Mouse (Mus musculus) hindbrain, embryonic 14.5 days (tissue): Measurements from ENCODE around the gene Prr36. TPM values are rescaled to one million over a fixed set of nuclear protein-coding genes. Genes with fewer than 3 reads are reported as not detected.

ENCODE experiments used
- ATAC-seq: fragments of 200-750 bp; cut with Nextera tagmentation; 2 replicates; pipeline ENCODE4 v1.8.0; 2017; ENCODE audit warnings: moderate number of reproducible peaks, mild to moderate bottlenecking, moderate TSS enrichment, moderate library complexity; ENCODE audit not compliant: low FRiP score
- DNase-seq: peaks from one replicate; pipeline ENCODE4 v3.0.0-alpha.2; 2015; ENCODE audit warnings: low spot score
- H3K27ac ChIP-seq: fragments of 300-500 bp; sonication (generic); 2 replicates; pipeline ENCODE4 v1.5.1; 2014; ENCODE audit warnings: mild to moderate bottlenecking, moderate library complexity
- H3K27me3 ChIP-seq: fragments of 300-500 bp; sonication (generic); 2 replicates; pipeline ENCODE4 v1.6.1; 2014; ENCODE audit warnings: mild to moderate bottlenecking, low read length, mixed read lengths; ENCODE audit not compliant: control insufficient read depth, insufficient read depth
- H3K36me3 ChIP-seq: fragments of 300-500 bp; sonication (generic); replicated peaks from 2 replicates; pipeline ENCODE4 v1.6.1; 2014; ENCODE audit not compliant: control insufficient read depth, insufficient read depth
- H3K4me1 ChIP-seq: fragments of 300-500 bp; sonication (generic); replicated peaks from 2 replicates; pipeline ENCODE4 v1.6.1; 2014; ENCODE audit warnings: antibody characterized with exemption, low read length, mixed read lengths; ENCODE audit not compliant: control insufficient read depth, insufficient read depth
- H3K4me2 ChIP-seq: fragments of 300-500 bp; sonication (generic); replicated peaks from 2 replicates; pipeline ENCODE4 v1.6.1; 2014; ENCODE audit warnings: mild to moderate bottlenecking, moderate library complexity
- H3K4me3 ChIP-seq: fragments of 300-500 bp; sonication (generic); replicated peaks from 2 replicates; pipeline ENCODE4 v1.5.1; 2014; ENCODE audit warnings: mild to moderate bottlenecking, low read length
- H3K9ac ChIP-seq: fragments of 300-500 bp; sonication (generic); 2 replicates; pipeline ENCODE4 v1.6.1; 2014
- H3K9me3 ChIP-seq: fragments of 300-500 bp; sonication (generic); 2 replicates; pipeline ENCODE4 v1.6.1; 2016; ENCODE audit warnings: low read length; ENCODE audit not compliant: control insufficient read depth
- WGBS: fragments of 180-500 bp; shearing (Covaris S2); extraction: QIAGEN DNeasy Blood & Tissue Kit; methylation state at CpG from one replicate; pipeline ENCODE4 v1.1.7; 2014; 5-methylcytosine and 5-hydroxymethylcytosine counted together
- polyA plus RNA-seq: library from polyadenylated mRNA; unstranded; fragments of >200 nt; fragmentation: Nextera tagmentation; extraction: Ambion mirVana; gene quantifications from 2 replicates; pipeline ENCODE4 v1.2.1, GENCODE M21; 2014

Prr36 gene
- polyA plus RNA-seq, 1 experiment from 2014 or later: 58.8 TPM

DNA sequence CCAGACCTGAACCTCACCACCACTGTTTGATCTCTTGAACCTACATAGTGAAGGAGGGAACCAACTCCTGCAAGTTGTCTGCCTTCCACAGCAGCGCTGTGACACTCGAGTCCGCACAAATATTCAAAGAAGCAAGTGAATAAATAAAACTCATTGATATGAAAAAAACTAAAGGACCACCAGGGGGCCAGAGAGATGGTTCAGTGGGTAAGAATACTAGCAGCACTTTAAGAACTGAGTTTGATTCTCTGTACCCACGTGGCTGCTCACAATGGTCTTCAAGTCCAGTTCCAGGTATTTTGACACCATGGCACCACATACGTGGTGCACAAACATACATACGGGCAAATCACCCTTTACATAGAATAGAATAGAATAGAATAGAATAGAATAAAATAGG lies 6.2 kb downstream of the Prr36 start:
- no peak overlapping the region for H3K9ac ChIP-seq
- peaks cover 70% of the 10 kb centered on the region for H3K36me3 ChIP-seq
- no peak overlapping the region for H3K4me3 ChIP-seq
- H3K9me3 ChIP-seq: no peaks in the 10 kb centered on the region
- ATAC-seq (no peak), DNase-seq (no peak)
- 69% methylated on average over 6 of the region's 6 CpGs for WGBS
- no peak overlapping the region; the same call in 1 of the 2 replicates for H3K4me2 ChIP-seq
- H3K4me1 ChIP-seq: peaks cover 42% of the 10 kb centered on the region
- no peaks in the 10 kb centered on the region for H3K27me3 ChIP-seq
- H3K27ac ChIP-seq: no peak overlapping the region

DNA sequence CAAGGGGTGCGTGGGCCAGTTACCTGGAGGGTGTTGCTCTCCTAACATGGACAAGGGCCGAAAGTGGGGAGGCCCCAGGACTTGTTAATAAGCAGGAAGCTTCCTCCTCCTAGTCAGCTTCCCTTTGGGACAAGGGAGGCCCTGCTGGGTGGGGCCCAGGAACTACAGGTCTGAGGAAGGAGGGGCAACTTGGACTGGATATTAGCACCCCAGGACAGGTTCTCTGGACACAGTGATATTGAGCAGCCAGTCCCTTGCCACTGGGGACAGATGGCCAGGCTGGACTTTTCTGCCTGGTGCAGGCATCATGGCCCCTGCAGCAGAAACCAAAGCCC lies 10.3 kb downstream of the Prr36 start:
- H3K36me3 ChIP-seq: peaks cover 90% of the 10 kb centered on the region
- 0 out of 2 replicates have a peak overlapping the region, but pooled peaks have one; percentile 1 for H3K9ac ChIP-seq
- ATAC-seq: 0 out of 2 replicates have a peak, but pooled peaks have one; percentile 0

DNA sequence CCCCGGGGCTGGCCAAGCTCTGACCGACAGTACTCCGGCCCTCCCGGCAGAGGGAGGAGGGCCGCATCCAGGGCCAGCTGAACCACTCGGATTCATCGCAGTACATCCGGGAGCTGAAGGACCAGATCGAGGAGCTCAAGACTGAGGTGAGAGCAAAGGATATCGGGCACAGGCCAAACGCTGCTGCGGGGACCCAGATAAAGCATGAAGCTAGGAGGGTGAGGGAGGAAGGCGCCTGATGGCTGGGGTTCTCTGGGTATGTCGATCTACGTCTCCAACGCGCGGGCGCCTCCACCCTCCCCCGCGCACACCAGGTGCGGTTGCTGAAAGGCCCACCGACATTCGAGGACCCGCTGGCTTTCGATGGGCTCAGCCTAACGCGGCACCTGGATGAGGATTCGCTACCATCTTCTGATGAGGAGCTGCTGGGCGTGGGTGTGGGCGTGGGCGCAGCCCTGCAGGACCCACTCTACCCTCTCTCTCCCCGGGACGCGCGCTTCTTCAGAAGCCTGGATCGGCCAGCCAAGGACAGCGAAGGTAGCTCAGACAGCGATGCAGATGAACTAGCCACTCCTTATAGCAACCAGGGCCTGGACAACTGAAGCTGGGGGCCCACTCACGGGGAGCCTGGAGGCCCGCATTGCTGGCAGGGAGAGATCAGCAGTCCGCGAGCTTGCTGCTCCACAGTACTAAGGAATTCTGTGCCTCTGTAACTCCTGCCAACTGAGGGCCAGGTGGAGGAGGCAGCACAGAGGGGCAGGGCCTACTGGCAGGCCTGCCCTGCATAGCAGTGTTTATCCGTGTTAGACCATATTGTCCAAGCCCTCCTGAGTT lies 10.9 kb downstream of the Prr36 start:
- Histone ChIP-seq H3K27me3 (peaks cover 14% of the 10 kb centered on the region; the same call in 1 of the 2 replicates), H3K9me3 (no peaks in the 10 kb centered on the region), H3K36me3 (peaks cover 94% of the 10 kb centered on the region), H3K4me2 (no peak overlapping the region), H3K4me1 (peaks cover 7% of the 10 kb centered on the region), H3K9ac (0 out of 2 replicates have a peak overlapping the region, but pooled peaks have one; percentile 21), H3K27ac (no peak overlapping the region), H3K4me3 (no peak overlapping the region)
- 0 out of 2 replicates have a peak, but pooled peaks have one; percentile 3 for ATAC-seq
- no peak for DNase-seq
- 15% methylated on average over 44 of the region's 44 CpGs for WGBS

More for the DNA sequence above, 10.3 kb downstream of the Prr36 start:
- Histone ChIP-seq H3K4me1 (peaks cover 7% of the 10 kb centered on the region), H3K4me3 (no peak overlapping the region), H3K4me2 (no peak overlapping the region), H3K9me3 (no peaks in the 10 kb centered on the region), H3K27ac (no peak overlapping the region), H3K27me3 (peaks cover 14% of the 10 kb centered on the region; the same call in 1 of the 2 replicates)
- WGBS: 58% methylated on average over 2 of the region's 2 CpGs
- DNase-seq: no peak

DNA sequence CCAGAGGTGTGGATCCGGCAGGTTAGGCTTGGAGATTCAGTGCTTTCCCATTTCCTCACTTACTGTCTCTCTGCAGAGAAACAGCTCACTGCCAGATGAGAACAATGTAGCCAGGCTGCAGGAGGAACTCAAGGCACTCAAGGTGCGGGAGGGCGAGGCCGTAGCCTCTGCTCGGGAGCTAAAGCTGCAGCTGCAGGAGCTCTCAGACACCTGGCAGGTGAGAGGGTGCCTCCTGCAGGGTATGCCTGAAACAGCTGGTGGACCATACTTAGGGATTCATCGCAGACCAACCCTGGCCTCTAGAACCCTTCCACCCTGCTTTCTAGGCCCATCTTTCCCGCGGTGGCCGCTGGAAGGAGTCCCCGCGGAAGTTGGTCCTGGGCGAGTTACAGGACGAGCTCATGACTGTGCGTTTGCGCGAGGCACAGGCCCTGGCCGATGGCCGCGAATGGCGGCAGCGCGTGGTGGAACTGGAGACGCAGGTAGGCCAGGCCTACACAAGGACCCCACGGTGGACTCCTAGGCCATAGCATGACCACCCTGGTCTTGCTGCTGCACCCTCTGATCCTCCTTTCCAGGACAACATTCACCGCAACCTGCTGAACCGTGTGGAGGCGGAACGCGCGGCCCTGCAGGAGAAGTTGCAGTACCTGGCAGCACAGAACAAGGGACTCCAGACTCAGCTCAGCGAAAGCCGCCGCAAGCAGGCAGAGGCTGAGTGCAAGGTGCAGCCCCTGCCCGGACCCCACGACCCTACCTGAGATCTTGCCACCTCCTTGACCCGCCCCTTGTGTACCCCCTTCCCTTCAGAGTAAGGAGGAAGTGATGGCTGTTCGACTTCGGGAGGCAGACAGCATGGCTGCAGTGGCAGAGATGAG lies 11.8 kb downstream of the Prr36 start:
- peaks cover 92% of the 10 kb centered on the region for H3K36me3 ChIP-seq
- no peak for DNase-seq

DNA sequence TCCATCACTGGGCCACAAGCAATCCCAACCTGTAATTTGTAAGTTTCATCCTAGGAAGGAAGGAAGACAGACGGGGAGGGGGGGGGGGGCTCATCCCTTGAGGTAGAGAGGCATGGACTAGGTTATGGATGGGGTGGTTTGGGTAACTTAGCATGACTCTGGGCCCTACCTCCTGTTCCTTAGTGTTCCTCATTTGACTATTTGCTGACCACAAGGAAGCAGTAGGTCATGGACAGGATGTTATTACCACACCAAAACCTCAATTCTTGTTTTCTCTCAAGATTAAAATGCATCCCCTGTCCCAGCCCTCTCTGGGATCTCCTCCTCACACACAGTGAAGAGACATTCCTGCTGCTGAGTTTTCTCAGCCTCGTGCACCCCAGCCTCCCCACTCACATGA lies 15.9 kb downstream of the Prr36 start:
- Histone ChIP-seq H3K27me3 (peaks cover 14% of the 10 kb centered on the region; the same call in 1 of the 2 replicates), H3K27ac (no peak overlapping the region), H3K4me1 (no peaks in the 10 kb centered on the region; the same call in 1 of the 2 replicates), H3K36me3 (peaks cover 90% of the 10 kb centered on the region), H3K9me3 (no peaks in the 10 kb centered on the region), H3K4me2 (no peak overlapping the region), H3K4me3 (no peak overlapping the region), H3K9ac (no peak overlapping the region)
- ATAC-seq (no peak), DNase-seq (no peak)
- WGBS: 62% methylated on average over 2 of the region's 2 CpGs

More for the DNA sequence above, 11.8 kb downstream of the Prr36 start:
- H3K9ac ChIP-seq: peak overlapping the region; percentile 21; the same call in 1 of the 2 replicates
- no peak overlapping the region for H3K4me3 ChIP-seq
- ATAC-seq: no peak
- no peak overlapping the region for H3K27ac ChIP-seq
- no peaks in the 10 kb centered on the region for H3K9me3 ChIP-seq
- peaks cover 7% of the 10 kb centered on the region; the same call in 1 of the 2 replicates for H3K4me1 ChIP-seq
- H3K4me2 ChIP-seq: no peak overlapping the region
- WGBS: 20% methylated on average over 38 of the region's 38 CpGs
- peaks cover 14% of the 10 kb centered on the region; the same call in 1 of the 2 replicates for H3K27me3 ChIP-seq

DNA sequence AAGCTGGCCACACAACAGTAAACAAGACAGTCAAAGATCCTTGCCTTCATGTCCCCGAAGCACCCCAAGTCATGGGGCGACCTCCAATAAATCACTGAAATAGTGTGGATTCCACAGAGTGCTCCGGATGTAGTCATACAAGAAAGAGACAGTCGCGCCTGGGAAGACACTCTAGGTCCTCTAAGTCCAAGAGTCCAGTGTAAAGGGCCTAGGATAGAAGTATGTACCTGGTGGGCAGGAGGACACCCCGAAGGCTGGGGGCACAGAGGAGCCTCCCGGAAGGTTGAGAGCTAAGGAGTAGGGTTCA lies 23.7 kb downstream of the Prr36 start:
- Histone ChIP-seq H3K9me3 (no peaks in the 10 kb centered on the region), H3K27ac (0 out of 2 replicates have a peak overlapping the region, but pooled peaks have one; percentile 32), H3K27me3 (no peaks in the 10 kb centered on the region), H3K9ac (no peak overlapping the region), H3K4me3 (no peak overlapping the region), H3K36me3 (peaks cover 69% of the 10 kb centered on the region), H3K4me1 (peaks cover 12% of the 10 kb centered on the region), H3K4me2 (no peak overlapping the region)
- DNase-seq: no peak
- 52% methylated on average over 7 of the region's 7 CpGs for WGBS
- ATAC-seq: no peak

DNA sequence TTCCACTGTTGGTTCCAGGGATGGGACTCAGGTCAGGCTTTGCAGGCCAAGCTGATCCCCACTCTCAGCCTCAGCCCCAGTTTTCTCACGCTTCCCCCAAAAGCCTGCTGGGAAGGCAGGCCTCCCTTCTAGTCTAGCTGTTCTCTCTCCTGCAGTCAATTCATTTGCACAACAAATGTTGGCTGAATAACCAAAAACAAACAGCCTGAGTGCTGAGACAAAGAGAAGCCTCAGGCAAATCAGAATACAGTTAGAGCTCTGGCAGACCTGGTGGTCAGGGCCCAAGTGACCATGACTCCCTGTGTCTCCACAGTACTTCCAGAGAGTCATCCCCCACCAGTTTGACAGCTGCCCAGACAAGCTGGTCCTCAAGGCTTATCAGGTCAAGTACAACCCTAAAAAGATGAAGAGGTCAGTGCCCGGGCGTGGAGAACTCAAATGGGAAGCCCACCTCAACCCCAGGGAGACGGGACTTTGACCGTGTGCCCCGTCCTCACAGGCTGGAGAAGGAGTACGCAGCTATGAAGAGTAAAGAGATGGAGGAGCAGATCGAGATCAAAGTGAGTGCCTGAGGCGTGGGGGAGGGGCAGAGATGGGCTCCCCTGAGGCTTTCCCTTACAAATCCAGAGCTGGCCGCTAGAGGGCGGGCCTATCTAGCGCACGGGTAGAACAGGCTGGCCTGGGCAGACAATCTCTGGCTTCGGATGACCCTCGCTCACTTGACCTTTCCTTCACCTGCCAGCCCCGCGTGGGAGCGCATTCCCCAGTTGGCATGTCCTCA lies 24.3 kb downstream of the Prr36 start:
- no peaks in the 10 kb centered on the region for H3K27me3 ChIP-seq
- H3K27ac ChIP-seq: peak overlapping the region; percentile 78
- DNase-seq (peak; percentile 86), ATAC-seq (peak; percentile 85)
- 3% methylated on average over 18 of the region's 18 CpGs for WGBS
- H3K4me1 ChIP-seq: peaks cover 12% of the 10 kb centered on the region
- no peak overlapping the region for H3K4me3 ChIP-seq
- peaks cover 71% of the 10 kb centered on the region for H3K36me3 ChIP-seq
- H3K9me3 ChIP-seq: no peaks in the 10 kb centered on the region
- H3K9ac ChIP-seq: no peak overlapping the region
- H3K4me2 ChIP-seq: no peak overlapping the region

DNA sequence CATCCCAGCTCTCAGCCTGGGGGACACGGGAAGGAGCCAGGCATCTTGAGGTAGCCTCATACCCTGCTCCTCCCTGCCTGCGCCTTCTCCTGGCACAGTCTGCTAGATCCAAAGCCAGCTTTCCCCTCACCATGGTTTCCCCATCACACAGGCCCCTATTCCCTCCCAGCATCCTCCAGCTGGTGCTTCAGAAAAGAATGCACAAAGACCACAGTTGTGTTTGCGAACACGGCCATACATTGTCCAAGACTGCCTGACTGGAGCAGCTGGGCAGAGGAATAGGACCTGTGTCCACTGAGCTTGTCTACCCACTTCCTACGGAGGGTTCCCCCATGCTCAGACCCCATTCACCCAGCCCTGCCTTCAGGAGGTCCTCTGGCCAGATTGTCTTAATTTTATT lies 25.0 kb downstream of the Prr36 start:
- Histone ChIP-seq H3K9ac (no peak overlapping the region), H3K27me3 (no peaks in the 10 kb centered on the region), H3K27ac (peak overlapping the region; percentile 78), H3K4me1 (peaks cover 12% of the 10 kb centered on the region), H3K9me3 (no peaks in the 10 kb centered on the region), H3K4me3 (no peak overlapping the region), H3K4me2 (no peak overlapping the region), H3K36me3 (peaks cover 71% of the 10 kb centered on the region)
- 32% methylated on average over 5 of the region's 5 CpGs for WGBS
- ATAC-seq: peak; percentile 47
- peak; percentile 44 for DNase-seq
